Mouse (Mus musculus): ENCODE measurements at regions not wholly inside any gene's neighbourhood (a gene's known extent, or its start where the extent isn't known, plus 50 kb on each side); places are given as distances from the start of the nearest gene placed in this dataset.

DNA sequence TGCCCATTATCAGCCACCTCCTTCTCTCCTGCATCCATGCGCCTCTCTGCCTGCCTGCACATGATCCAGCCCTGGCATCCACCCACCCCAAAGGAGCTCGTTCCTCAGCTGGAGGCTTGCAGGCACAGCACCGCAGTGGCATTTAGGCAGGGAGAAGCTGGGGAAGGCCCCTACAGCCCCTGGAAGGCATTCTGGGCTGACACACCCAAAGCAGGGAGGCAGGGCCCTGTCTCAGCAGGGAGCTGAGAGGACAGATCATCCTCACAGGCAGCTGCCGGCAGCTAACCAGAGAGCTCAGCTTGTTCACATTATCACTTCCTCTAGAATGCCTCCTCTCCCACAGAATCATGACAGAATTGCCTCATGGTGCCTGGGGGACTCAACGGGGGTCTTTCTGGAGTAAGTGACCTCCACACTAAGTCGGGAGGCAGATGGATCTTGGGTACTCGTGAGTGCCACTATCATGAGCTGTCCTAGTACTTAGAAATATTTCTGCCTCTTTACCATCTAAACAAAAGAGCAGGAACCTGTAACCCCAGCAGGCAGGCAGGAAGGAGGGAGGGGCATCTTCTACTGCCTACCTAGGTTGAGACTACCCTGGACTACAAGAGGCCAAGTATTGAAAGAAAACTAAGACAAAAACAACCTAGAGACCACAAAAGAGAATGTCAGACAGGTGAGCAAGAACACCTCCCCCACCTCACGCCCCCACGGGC lies 94.5 kb upstream of the Spred2 start:
- TF ChIP-seq RAD21 (IDR thresholded peaks at IDR 0.05; ENCODE audit: low read depth, low read length) (no peak), MAX (IDR thresholded peaks at IDR 0.05; ENCODE audit: low read length) (no peak), CTCF (conservative IDR thresholded peaks at IDR 0.05 in 1 of 2, IDR thresholded peaks at IDR 0.05 in 1 of 2; ENCODE audit: low read depth in 2 of 2, low read length in 2 of 2) (no peak), POLR2AphosphoS2 (IDR thresholded peaks at IDR 0.05; ENCODE audit: low read depth, low read length) (no peak), GABPA (IDR thresholded peaks at IDR 0.05; ENCODE audit: insufficient replicate concordance, low read depth, low read length) (no peak), MEF2A (IDR thresholded peaks at IDR 0.05; ENCODE audit: borderline replicate concordance, low read depth, low read length) (no peak)
